Mouse (Mus musculus): ENCODE measurements around the gene Pla2g6. TPM values are rescaled to one million over a fixed set of nuclear protein-coding genes. Genes with fewer than 3 reads are reported as not detected.

Pla2g6 gene
- 10 to 100 TPM; 11.5 to 15.7 TPM for total RNA-seq (2021)
- long read RNA-seq, experiment 1, partial matches to known transcripts, result 1 of 25 reads
- long read RNA-seq, experiment 1, other reads (novel, unspliced or antisense), result 16 of 25 reads
- long read RNA-seq, experiment 2, partial matches to known transcripts, result 3 of 22 reads
- long read RNA-seq, experiment 2, other reads (novel, unspliced or antisense), result 13 of 22 reads

DNA sequence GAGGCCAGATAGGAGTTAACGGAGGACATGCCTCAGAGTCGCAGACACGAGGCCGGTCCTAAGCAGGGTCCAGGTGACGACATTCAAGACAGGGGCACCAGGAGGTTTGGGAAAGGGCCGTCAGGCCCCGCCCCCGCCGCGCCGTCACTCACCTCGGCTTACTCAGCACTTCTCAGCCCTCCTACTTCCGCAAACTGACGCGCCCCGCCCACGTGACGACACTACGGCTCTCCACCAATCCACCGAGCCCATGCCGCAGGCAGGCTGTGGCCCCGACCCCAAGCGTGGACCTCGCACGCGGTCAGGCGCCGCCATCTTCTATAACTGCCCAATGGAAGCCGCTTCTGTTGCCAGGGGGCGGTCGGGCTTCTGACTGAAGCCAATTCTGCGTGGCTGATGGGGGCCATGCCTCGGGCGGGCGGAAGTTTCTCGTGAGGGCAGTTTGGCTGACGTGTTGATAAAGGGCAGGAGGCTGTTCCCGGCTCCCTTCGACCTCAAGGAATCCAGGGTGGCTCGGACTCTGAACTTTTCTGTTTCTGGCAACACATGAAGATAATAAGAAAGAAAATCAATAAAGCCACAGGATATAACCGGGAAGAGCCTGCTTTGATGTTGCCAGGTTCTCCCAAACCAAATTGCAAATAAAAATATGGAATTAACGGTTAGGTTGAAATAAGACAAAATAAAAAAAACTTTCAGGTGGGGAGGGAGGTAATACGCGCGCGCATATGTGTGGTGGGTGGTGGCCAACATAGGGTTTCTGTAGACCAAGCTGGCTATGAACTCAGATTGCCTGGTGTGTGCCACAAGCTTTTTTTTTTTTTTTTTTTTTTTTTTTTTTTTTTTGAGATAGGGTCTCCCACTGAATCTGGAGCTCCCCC lies at the start of gene Pla2g6:
TSS of gene Pla2g6 (minus strand) at position 333 of the 881 bp plus-strand sequence.
- peak; percentile 96 to 98 for DNase-seq (ENCODE audit: low spot score in 2 of 2)

DNA sequence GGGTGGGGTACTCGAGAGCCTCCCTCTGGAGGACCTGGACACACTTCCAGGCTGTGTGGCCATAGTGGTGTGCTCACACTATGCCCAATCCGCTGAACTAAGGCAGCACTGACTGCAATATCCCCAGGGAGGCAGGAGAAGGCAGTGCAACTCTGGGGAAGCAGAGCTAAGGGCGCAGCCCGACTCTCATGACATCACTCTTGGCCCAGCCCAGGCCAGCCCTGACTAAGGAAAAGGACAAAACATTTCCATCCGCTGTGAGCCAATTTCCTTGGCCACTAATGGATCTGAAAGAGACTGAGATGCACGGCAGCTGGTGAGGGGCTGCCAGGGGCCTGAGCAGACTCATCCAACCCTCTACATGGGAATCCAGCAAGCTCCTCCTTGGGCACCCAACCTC lies 49.5 kb upstream of the Pla2g6 start:
- peak; percentile 48 to 72 for DNase-seq (ENCODE audit: low spot score in 2 of 2)

DNA sequence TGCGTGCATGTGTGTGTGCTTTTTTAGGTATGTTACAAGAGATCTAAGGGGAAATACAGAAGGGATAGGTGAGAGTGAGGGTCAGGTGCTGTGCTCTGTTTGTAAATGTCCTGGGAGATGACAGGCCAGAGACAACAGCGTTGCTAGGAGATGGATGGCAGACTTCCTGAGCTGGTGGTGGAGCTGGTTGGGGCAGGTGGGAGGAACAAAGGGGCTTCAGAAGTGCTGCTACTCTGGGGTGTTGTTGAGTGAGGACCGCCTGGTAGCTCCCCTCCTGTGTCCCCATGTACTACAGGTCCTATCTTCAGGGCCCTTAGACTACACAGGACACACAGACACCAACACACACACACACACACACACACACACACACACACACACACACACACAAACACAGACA lies 46.6 kb upstream of the Pla2g6 start:
- no peak for DNase-seq (ENCODE audit: low spot score in 2 of 2)

DNA sequence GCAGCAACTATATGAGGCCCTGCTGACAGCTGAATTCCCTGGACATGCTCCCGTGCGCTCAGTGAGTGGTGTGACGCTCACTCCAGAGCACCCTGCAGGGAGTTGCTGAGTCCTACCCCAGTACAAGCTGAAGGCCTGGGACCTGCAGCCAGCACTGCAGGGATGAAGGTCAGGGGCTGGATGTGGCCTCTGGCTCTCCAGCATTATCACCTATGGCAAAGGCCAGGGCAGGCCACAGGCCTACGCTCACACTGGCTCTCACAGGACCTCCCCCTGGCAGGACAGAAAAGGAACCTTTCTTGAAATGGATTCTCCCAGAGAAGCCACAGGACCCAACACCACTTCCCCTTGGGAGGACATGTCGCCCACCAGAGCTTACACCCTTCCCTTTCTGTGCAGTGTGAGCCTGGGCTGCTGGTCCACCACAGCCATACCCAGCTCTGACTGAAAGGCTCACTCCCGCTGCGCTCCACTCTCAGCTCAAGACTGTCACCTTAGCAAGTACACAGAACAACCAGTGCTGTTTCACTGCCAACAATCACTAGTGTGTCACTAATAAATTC lies 42.2 kb upstream of the Pla2g6 start:
- DNase-seq (ENCODE audit: low spot score in 2 of 2), result no peak

DNA sequence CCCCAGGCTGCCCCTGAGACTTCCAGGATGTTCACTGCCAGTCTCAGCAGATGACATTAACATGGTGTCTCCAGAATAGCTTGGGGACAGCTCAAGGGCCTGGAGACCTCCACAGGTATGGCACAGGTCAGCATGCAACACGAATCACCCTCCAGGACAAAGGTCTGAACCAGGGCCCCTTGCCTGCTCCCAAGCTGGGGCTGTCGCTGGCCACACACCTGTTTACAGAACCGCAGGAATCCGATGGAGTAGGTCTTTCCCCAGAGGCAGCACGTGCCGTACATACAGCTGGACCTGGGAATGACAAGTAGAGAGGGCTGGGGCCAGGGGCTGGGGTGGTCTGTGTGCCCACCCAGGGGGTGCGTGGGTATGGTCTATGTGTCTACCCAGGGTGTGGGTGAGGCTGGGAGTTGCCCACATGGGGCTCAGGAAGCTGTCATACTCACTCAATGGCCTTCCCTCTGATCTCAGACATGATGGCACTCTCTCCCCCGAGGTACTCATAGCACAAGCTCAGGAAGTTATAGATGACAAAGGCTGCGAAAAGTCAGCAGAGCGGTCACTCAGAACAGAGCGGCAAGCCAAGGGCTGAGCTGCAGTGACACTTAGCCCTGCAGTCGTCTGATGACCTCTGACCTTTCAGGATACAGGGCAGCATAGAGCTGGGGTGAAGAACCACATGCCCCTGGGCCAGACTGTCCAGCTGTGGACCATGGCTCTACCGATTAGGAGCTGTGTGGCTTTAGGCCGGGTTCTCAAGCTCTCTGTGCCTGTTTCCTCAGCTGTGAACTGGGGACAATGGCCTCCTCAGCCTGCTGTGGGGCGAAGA lies 41.5 kb upstream of the Pla2g6 start:
- DNase-seq (ENCODE audit: low spot score in 2 of 2), result no peak

DNA sequence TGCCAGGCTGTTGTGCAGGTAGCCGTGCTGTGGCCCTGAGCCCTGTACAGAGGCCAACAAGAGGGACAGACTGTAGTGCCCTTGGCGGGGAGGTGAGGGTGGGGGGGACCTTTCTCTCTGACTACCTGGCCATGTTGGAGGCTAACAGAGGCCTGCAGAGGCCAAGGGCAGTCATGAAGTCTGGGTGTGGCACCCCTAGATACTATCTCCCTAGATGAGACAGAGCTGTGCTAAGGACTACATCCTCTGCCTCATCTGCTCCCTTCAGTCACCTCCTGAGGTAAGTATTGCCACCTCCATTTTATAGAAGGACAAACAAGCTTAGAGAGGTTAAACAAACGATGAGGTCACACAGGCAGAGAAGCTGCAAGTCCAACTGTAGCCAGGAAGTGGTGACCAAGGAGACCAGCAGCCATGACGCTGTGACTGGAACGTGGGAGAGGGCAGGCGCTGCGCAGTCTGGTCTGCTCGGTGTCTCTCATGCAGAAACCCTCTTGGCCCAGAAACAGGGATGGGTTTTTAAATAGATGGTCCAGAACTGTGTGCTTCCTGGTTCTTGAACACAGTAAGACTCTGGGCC lies 40.8 kb upstream of the Pla2g6 start:
- DNase-seq (ENCODE audit: low spot score in 2 of 2), result no peak

DNA sequence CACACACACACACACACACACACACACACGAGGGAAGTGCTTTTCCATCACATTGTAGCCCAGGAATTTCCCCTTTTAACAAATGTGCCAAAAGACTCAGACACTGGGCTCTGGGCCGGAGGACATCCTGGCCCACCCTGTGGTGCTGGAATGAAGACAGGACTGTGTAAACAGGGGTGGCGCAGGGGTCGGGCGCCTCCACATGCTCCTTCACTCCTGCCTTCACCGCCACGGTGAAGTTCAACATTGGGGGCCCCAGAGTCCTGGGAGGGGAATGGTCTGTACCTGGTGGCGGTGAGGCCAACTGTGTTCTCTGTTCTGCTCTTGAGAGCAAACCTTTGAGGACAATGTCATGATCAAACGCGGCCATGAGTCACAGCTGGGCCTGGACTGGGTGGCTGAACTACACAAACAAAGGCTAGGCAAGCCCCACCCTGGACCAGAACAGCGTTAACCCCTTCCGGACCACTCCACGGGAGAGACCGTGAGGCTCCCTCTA lies 40.2 kb upstream of the Pla2g6 start:
- peak in 1 of 2 experiments; percentile 57 for DNase-seq (ENCODE audit: low spot score in 2 of 2)

DNA sequence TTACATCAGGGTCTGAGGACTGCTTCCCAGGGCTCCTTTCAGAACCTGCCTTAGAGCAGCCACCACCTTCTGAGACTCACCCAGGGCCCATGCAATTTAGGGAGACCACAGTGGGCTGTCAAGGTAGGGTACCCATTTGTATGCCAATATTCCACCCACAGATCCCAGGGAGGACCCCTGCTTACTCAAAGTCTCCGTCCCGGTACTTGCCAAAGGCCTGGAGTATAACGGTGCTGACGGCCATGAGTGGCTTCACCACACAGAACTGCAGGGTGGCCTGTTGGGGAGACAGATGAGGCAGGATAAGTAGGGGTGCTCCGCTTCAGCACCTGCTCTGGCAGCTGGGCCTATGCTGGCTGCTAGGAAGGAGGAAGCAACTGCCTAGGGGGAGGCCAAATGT lies 38.2 kb upstream of the Pla2g6 start:
- DNase-seq (ENCODE audit: low spot score in 2 of 2), result no peak

DNA sequence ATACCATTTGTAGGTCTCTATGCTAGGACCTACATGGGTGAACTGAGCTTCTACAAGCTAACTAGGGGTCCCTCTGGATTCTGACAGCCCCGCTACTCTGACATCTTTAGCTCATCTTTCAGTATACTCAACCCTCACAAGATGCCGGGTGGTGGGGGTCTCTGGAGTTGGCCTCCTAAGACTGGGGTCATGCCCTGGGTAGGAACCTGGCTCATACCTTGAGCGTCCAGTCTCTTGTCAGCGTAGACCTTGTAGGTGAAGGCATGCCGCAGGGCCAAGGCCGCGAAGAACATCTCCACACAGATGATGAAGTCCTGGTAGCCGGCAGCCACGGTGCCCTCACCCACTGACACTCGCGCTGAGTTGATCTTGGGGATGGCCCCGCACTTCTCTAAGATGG lies 36.9 kb upstream of the Pla2g6 start:
- DNase-seq (ENCODE audit: low spot score in 2 of 2), result no peak

DNA sequence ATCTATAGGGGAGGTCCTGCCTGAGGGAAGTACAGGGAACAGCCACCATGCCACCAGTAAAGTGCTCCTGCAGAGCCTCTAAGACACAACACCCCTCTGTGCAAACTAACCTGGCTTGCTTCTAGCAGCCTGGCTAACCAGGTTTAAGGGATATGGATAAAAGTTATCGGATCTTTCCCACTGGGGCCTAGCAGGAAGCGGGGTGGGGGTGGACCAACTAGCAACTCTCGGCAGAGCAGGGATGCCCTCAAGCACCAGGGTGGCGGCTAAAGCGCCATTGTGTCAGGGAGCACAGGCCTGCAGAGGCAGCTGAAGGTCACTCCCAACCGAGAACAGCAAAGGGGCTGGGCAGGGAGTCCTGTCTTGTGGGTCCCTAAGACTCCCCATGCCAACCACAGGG lies 35.9 kb upstream of the Pla2g6 start:
- no peak for DNase-seq (ENCODE audit: low spot score in 2 of 2)

DNA sequence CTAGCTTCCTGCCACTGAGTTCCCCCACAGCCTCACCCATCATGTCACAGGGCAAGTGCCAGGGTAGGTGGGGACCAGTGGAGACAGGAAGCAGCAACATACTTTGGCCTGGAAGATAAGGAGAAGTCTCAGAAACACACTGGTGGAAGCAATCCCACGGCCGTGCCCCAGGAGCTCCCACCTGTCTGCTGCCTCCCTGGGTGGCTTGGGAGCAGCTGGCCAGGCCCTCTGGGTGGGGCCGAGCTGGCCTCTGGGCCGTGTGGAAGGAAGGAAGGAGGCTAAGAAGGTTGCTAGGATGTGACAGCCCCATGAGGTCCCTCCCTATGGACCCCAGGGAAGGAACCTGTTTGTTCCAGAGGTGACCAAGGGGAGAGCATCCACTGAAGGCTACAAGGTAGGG lies 32.8 kb upstream of the Pla2g6 start:
- no peak for DNase-seq (ENCODE audit: low spot score in 2 of 2)

DNA sequence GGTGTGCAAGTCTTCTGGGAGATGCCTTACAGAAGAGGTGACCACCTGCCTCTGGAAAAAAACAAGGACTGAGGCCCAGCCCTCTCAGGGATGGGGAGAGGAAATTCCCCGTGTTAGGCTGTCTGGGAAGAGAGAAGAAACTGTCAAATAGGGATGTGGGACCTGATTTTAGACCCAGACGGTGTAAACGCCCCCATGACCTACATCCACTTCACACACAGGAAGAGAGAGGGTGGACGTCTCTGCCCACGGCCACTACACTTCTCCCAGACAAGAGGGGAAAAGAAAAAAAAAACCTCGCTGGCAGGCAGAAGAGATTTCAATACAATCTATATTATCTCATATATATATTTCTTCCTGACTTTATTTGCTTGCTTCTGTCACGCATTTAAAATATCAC lies 32.2 kb upstream of the Pla2g6 start:
- DNase-seq (ENCODE audit: low spot score in 2 of 2), result no peak

DNA sequence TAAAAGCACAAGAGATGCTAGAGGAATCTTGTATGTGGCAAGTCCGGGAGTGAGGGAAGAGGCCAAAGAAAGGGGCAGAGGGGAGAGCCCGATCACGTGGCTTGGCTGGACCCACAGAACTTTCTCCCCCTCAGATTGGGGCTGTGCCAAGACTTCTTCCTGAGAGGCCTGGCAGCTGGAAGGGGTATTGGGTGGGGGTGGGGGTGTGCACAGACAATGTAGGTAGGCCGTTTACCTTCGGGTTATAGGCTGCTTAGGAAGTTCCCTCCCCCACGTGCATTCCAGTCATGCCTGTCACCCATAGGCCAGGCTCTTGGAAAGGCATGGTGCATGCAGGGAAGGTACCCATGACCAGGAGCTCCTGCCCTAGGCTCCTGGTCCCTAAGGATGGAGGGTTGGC lies 31.8 kb upstream of the Pla2g6 start:
- DNase-seq (ENCODE audit: low spot score in 2 of 2), result no peak

DNA sequence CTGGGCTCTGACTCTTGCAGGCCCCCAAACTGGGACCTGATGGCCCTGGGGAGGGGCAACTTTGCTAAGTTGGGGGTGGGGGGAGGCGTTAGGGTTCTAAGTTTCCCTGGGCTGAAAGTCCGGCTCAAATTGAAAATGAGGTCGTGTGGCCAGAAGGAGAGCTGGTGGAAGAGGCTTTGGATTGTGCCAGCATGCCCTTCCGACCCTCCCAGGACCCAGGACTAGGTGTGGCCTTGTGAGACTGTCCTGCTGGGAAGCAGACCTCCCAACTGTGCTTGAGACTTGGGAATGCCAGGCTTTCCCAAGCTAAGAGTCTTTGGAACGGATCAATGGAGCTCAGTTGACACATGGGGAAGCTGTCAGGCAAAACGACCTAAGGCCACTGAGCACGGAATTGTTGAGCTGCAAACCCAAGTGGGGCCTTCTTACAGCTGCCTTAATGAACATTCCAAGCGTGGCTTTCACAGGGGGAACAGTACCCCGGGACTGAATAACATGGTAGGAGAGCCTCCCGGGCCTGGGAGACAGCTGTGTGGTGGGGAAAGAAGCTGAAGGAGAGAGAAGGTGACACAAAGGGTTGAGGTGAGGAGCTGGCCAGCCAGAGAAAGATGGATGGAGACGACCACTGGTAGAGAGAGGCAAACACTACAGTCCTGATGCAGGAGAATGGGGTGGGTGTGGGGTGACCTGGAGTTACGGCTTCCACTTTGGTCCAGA lies 29.9 kb upstream of the Pla2g6 start:
- DNase-seq (ENCODE audit: low spot score in 2 of 2), result no peak

DNA sequence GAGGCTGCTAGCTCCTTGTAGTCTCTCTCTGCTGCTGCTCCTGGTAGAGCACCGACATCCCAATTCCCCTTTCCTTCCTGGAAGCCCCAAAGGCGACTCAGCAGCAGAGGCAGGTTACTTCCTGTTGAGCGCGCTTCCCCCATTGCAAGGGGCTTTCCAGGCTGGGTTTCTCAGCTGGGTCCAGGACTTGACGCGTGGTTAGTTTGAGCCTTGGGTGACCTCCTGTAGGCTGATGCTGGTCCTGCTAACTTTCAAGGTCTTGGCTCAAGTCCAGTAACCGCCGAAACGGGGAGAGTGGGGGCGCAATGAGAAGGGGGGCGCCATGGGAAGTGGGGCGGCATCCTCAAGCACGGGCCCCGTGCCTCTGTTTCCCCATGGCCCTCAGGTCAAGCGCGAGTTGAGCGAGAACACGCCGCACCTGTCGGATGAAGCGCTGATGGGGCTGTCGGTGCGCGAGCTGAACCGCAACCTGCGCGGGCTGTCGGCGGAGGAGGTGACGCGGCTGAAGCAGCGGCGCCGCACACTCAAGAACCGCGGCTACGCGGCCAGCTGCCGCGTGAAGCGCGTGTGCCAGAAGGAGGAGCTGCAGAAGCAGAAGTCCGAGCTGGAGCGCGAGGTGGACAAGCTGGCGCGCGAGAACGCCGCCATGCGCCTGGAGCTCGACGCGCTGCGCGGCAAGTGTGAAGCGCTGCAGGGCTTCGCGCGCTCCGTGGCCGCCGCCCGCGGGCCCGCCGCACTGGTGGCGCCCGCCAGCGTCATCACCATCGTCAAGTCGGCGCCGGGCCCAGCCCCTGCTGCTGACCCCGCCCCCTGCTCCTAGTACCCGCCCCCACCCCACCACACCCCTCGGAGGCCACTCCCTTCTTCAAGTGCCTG lies 29.1 kb upstream of the Pla2g6 start:
- DNase-seq (ENCODE audit: low spot score in 2 of 2), result peak; percentile 60 to 72

DNA sequence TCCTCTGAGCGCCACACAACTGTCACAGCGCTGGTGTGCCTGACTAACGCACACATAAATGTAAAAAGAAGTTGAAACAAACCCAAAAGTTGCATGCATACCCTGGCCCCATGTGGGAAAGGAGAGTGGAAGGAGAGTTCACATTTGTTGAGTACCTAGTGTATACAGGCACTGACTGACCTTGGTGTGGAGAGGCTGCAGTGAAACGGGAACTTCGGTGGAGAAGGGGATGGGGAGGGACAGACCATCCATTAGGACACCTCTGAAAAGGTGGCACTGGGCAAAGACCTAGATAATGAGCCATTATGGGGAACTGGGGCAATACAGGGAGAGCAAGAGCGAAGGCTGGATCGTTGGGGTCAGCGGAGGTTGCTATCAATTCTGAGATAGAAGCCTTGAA lies 28.3 kb upstream of the Pla2g6 start:
- no peak for DNase-seq (ENCODE audit: low spot score in 2 of 2)

DNA sequence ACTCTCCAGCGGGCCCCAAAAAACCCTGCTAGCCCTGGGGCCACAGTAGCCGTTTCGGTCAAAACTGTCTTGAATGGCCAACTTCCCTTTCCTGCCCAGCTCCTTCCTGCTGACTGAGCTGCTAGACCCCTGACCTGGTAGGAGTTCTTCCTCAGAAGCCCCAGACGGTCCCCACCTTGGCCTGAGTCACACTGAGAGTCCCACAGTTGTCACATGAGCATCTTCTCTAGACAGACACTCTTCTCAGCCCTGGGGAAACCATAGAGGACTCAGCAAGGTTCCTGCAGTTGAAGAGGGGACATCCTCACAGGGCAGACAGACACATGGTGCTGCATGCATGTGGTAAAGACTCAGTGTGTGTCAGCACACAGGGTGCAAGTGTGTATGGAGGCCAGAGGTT lies 26.4 kb upstream of the Pla2g6 start:
- no peak for DNase-seq (ENCODE audit: low spot score in 2 of 2)

DNA sequence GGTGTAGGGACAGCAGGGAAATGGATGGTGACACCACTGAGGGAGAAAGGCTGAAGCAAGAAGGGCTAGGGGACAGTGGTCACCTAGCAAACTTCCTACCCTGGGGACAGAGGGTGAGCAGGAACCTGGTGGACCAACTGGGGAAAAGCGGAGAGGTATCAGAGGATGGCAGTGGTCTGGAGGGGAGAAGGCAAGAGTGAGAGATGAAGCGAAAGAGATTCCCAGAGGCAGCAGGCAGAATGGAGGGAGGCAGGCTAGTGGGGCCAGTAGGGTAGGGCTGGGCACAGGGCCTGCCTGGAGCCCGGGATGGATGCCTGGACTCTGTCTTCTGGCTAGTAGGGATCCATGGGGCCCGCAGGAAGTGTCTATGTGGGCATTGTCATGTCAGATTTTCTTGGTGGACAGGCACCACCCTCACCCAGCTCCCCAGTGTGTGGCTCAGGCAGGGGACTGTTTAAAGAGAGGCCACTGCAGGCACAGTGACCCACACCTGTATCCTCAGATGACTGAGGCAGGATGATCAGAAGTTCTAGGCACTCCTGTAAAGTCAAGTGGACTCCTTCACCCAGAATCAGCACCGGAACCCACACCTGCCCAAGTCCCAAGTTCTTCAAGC lies 25.6 kb upstream of the Pla2g6 start:
- DNase-seq (ENCODE audit: low spot score in 2 of 2), result no peak

DNA sequence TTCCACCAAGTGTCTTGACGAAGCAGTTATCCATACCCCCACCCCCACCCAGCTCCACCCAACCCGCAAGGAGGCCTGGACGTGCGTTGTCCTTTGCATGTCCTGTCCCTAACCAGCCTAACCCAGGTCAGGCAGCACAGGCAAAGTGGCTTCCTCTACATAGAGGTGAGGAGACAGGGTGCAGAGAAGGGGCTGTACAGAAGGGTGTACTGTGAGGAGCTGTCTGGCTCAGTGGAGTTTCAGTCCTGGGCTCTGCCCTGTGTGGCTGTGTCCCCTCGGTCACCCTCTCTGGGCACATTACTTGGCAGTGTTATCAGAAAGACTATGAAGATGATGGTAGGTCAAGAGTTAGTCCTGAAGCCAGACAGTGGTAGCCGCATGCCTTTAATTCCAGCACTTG lies 24.3 kb upstream of the Pla2g6 start:
- no peak for DNase-seq (ENCODE audit: low spot score in 2 of 2)

Data from gastrocnemius, postnatal 4 days (tissue).